Mouse (Mus musculus) adipose tissue, adult 10 weeks (tissue): ENCODE results near the gene Cyp1a1. TPM values are rescaled to one million over a fixed set of nuclear protein-coding genes. Genes with fewer than 3 reads are reported as not detected.

ENCODE experiments used
- polyA plus RNA-seq: library from polyadenylated mRNA; stranded (reverse); fragments of 350-450 nt; fragmentation: Illumina TruSeq; extraction: RNeasy Lipid Tissue Mini Kit (QIAGEN cat#74804); gene quantifications from one replicate; pipeline ENCODE4 v1.2.3, GENCODE M21; 2014; ENCODE audit warnings: low read depth, low replicate concordance

Cyp1a1 gene
- 1.9 TPM for polyA plus RNA-seq

DNA sequence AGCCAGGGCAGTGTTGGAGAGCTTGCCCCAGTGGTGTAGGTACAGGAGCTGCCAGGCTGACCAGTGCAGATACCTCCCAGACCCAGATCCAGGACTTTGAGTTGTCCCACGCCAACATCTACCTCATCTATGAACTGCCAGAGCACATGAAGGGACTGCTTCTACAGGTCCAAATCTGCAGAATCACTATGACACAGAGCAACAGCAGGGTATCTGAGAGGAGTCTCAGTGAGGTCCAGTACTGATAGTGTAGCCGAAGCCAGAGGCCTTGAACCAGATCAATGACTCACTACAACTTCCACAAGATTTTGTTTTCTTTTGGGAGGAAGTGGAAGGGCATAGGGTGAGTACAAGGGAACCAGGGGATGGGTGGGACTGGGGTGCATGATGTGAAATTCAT is at the start of gene Cyp1a1:
Gene Cyp1a1 (plus strand): TSS at position 178 of the 400 bp plus-strand sequence.

DNA sequence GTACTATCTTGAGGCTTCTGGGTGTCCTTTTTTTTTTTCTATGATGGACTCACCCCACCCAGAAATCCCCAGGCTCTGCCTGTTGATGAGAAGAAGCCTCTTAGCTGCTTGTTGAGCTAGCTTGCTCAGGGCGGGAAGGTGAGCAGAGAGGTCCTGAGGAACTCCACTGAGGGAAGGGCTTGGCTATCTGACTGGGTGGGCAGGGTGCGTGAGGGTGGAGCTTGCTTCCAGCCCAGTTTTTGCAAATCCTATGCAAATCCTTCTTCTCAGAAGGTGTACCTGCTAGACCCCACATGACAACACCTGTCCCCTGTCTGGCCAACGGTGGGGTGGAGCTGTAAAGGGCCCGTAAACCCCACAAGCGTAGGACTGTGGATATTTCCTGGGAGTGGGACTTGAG is 34.4 kb upstream of the Cyp1a1 start, which contains the start of gene Csk:
Gene Csk (minus strand): TSS at position 349 of the 400 bp plus-strand sequence.

DNA sequence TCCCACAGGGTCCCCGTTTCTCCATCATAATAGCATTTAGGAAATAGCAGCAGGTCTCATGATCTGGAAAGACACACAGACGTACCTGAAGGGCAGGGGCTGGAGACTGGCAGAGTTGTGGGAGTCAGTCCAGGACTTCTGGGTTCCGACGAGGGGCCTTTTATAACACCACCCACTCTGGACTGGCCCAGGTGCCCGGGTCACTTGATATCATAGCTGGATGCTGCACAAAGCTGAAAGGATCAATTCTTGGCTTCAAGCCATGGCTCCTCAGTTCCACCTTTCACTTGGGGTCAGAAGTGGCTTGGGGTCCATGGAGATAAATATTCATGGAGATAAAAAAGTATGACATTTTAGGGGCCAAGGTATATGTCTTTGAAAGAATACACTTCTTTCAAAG is 4.2 kb upstream of the Cyp1a1 start, which contains the start of gene Cyp1a2:
Gene Cyp1a2 (minus strand): TSS at position 184 of the 400 bp plus-strand sequence.

DNA sequence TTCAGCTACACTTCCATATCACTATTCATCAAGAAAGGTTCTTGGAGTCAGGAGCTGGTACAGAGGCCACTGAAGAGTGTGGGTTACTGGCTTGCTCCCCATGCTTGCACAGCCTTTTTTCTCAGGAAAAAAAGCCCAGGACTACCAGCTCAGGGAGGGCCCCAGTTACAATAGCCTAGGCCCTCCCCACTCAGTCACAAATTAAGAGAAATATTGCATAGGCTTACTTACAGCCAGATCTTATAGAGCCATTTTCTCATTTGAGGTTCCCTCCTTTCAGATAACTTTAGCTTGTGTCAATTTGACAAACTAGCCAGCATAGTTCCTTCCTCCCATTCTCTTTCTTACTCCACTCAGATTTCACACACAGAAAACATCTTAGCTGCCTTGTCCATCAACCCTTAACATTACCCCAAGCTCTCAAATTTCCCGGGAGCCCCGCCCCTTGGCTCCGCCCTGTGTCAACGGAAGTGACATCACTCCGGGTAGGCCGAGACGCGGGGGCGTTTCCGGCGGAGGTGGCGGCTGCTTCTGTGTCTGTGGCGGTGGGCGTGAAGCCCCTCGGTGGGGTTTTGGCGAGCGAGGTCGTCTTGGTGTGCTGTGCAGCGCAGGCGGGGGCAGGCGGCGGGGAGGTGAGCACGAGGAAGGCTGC is 20.5 kb downstream of the Cyp1a1 start, which contains the start of gene Edc3:
Gene Edc3 (plus strand): TSS at position 473 of the 652 bp plus-strand sequence.

Other genes starting within 250 kb of the Cyp1a1 start
- gene Ppcdc, start 247.8 kb upstream of the Cyp1a1 start, polyA plus RNA-seq, result 44.1 TPM
- gene Scamp5, start 219.9 kb upstream of the Cyp1a1 start, polyA plus RNA-seq, result 30.8 TPM
- gene Rpp25, start 183.9 kb upstream of the Cyp1a1 start, polyA plus RNA-seq, result 1.0 TPM
- 235 TPM for gene Cox5a, start 166.7 kb upstream of the Cyp1a1 start, polyA plus RNA-seq
- gene Fam219b, start 150.4 kb upstream of the Cyp1a1 start, polyA plus RNA-seq, result 15.9 TPM
- 43.3 TPM for gene Mpi, start 135.2 kb upstream of the Cyp1a1 start, polyA plus RNA-seq
- 70.5 TPM for gene Scamp2, start 127.0 kb upstream of the Cyp1a1 start, polyA plus RNA-seq
- gene Ulk3, start 98.5 kb upstream of the Cyp1a1 start, polyA plus RNA-seq, result 35.0 TPM
- gene Cplx3, start 81.6 kb upstream of the Cyp1a1 start, polyA plus RNA-seq, result not detected
- not detected for gene Lman1l, start 67.2 kb upstream of the Cyp1a1 start, polyA plus RNA-seq
- 57.5 TPM for gene Csk, start 34.3 kb upstream of the Cyp1a1 start, polyA plus RNA-seq
- gene Cyp1a2, start 4.2 kb upstream of the Cyp1a1 start, polyA plus RNA-seq, result not detected
- 11.7 TPM for gene Edc3, start 20.6 kb downstream of the Cyp1a1 start, polyA plus RNA-seq
- gene Clk3, start 77.9 kb downstream of the Cyp1a1 start, polyA plus RNA-seq, result 57.8 TPM
- gene Arid3b, start 148.9 kb downstream of the Cyp1a1 start, polyA plus RNA-seq, result 4.5 TPM
- gene Ubl7, start 223.1 kb downstream of the Cyp1a1 start, polyA plus RNA-seq, result 68.0 TPM